Mouse (Mus musculus) cerebellum, adult 11 months (tissue): ENCODE results near the gene Klhl7.

ENCODE experiments used
- DNase-seq: peaks from one replicate; pipeline ENCODE4 v3.0.0; 2022

The Klhl7 gene

DNA sequence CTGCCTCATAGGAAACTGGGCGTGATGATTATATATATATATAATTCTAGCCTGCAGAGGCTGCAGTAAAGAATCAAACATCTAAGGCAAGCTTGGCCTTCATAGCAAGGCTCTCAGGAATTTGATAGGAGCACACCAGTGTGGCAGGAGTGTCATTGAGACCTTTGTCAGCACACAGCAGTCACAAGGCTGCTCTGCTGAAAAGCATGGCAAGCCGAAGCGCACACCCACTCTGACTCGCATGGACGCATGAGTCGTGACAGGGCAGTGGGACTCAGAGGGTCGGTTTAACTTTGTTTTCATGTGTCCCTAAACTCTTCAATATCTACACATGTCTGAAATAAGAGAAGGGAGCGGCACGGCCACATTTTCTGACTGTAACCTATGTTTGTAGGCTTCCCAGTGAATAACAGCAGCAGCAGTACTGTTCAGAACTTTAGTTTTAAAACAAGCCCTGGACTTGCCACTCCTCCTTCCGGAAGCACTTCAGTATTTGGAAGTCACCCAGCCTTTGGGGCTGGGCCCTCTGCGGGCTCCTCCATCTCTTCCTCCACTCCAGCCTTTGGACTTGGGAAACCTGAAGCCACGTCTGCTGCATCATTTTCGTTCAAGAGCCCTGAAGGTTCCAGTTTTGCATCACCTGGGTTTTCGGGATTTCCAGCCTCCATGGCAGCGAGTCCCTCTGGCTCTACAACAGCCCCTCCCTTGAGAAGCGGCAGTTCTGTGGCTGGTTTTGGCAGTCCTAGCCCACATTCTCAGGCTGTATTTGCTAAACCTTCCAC lies 81.3 kb downstream of the Klhl7 start:
- no peak for DNase-seq

DNA sequence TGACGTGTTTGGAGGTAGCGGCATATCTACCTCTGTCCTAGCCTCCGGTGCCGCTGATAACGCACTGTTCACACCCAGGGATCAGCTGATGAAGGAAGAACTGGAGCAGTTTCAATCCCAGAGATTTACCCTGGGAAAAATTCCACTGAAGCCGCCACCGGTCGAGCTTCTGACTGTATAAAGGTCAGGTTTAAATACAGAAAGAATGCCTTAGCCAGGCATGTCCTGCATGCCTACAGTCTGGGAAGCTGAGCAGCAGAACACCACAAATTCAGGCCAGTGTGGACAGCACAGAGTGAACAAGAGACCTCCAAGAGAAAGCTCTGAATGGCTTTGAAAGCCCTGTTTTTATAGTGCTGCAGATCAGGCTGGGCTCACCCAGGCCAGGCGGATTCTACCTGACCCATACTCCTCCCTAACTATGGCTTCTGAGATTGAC lies 81.9 kb downstream of the Klhl7 start:
- no peak for DNase-seq

DNA sequence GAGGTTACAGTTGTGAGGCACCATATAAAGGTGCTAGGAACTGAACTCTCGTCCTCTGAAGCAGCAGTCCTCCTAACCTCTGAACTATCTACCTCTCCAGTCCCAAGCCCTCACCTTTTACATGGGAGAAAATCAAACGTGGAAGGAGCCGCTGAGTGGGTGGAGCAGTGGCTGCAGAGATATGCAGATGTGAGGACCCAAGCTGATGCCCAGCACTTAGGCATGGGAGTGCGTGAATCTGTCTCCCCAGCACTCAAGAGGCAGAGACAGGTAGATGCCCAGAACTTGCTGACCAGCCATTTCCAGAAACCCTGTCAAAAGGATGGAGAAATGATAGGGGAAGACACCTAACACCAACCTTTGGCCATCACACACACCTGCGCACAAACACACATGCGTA lies 82.7 kb downstream of the Klhl7 start:
- DNase-seq: no peak

DNA sequence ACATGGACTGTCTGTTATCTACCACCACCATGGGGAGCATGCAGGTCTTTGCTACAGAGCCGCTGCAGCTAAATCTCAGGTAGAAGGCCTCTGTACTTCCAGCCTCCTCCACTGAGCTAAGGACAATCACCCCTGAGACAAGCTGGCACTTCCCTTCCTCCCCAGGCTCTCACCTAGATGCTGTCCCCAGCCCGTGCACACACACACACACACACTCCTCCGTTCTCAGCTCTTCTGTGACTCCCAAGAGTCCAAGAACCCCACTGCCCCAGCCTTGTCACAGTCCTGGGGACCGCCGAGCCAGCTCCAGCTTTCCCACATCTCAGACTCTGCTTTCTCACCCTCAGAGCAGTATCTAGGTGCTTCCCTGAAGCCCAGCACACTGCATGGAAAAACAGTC lies 83.6 kb downstream of the Klhl7 start:
- DNase-seq: no peak

DNA sequence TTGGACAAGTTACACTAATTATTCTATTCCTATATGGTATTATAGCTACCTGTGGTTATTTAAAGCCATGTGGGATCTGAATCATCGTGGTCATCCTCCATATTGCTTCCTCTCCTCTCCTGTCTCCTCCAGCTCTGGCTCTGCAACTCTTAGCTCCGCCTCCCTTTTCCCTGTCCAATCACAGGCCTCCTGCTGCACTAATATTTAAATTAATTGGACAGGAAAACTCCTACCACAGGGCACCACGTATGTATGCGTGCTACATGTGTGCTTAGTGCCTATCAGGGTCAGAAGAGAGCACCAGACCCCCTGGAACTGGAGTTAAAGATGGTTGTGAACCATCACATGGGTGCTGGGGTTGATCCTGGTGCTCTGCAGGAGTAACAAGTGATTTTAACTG lies 88.1 kb downstream of the Klhl7 start:
- DNase-seq: no peak

DNA sequence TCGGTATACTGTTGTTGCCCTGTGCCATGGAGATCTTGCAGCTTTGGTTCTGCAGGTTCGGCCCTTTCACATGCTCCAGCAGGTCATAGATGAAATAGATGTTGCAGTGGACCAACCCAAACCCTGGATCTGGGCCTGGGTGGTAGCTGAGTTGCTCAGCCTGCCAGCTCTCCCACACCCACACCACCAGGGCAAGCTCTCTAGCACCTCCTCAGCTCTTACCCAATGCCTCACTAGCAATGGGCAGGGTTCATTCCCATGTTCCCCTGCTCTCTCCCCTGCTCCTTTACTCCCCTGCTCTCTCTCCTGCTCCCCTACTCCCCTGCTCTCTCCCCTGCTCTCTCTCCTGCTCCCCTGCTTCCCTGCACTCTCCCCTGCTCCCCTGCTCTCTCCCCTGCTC lies 91.4 kb downstream of the Klhl7 start:
- no peak for DNase-seq

DNA sequence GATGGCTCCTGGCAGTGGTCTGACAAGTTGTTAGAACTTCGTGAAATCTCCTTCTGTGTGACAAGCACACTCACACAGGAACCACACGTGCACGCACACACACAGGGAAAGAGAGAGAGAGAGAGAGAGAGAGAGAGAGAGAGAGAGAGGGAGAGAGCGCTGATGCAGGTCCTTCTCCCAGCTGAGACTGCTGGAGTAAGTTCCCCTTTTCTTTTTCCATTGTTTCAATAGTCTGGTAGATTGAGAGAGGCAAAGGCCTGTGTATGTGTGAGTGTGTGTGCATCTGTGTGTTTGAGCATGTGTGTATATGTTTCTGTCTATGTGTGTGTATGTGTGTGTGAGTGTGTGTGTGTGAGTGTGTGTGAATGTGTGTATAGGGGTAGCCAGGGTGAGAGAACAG lies 100.6 kb downstream of the Klhl7 start:
- no peak for DNase-seq

DNA sequence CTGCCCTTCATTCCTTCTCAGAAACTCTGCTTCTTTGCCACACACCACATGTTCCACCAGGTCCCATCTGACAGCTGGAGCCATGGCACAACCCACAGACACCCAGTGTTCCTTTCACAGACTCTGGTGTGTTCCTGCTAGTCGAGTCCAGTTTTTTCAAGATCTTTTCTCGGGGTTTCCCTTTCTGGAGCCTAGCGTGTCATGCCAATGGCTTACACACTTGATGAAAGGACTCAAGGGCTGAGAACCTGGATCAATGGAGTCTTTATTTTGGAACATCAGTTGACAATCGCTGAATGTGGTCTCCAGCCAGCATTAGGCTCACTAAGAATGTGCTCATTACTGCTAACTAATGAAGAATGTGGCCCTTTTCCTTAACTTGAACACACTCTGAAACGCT lies 102.1 kb downstream of the Klhl7 start:
- DNase-seq: no peak

DNA sequence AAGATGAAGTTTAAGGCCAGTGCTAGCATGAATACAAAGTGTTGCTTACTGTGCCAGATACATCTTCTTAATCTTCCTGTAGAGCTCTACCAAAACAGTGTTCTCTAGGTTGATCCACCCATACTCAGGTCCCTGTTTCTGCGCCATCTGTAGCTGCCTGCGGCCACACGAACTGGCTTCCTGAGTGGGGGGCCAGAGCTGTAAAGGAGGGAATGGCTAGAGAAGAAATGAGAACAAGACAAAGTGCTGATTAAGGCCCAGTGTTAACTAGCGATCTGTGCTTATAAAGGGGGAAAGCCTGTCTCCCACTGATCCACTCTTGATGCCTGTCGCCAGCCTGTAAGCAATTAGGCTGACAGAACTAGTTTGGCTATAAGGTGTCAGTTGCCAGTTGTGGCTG lies 102.9 kb downstream of the Klhl7 start:
- no peak for DNase-seq

DNA sequence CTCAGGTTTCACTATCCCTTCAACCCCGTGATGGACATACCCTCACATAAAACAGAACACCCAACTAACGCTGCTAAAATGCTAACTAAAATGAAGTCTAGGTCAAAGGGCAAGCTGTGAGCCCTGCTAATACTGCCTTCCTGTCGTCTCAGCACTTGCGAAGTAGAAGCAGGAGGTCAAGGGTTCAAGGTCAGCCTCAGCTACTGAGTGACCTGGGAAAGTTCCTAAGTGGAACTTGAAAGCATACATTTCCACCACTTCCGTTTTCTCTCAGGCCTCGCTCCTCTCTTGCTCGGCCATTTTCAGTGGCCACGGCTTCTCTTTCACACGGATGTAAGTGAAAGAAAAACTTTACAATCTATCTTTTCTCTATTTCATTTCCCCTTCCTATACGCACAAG lies 107.6 kb downstream of the Klhl7 start:
- no peak for DNase-seq

DNA sequence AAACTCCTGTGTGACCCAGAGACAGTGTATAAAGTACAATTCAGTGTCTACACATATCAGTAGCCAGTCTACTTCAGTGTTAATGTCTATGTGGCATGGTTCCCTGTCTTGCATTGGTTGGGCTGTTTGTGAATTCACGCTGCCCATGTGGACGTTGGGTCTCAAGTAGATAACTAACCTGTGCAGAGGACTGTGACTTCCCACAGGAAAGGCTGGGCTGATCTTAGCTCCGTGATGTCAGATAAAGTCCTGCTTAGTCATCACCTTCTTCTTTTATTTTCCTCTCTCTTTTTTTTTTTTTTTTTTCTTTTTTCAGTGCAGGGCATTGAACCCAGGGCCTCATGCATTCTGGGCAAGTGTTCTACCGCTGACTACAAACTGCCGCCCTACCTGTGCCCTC lies 108.1 kb downstream of the Klhl7 start:
- no peak for DNase-seq
